Mouse (Mus musculus) heart, postnatal 36 days (tissue): ENCODE results near the gene Scube3. TPM values are rescaled to one million over a fixed set of nuclear protein-coding genes. Genes with fewer than 3 reads are reported as not detected.

Source experiments
- DNase-seq, 2 experiments: peaks; one replicate each; pipeline ENCODE4 v3.0.0; 2021 to 2022
- intact Hi-C: fragments of 180-260 bp; cut with DNase I; formaldehyde crosslinking; loops from one replicate; pipeline ENCODE4 v1.15.1; 2025
- total RNA-seq, 2 experiments: library from RNA; stranded (reverse); gene quantifications; 2 replicates each; pipeline ENCODE4 v1.2.3; 2021

Scube3 gene
- total RNA-seq, 2 experiments from 2014 or later = 0.53 to 0.70 TPM

- DNase-seq = no peak
- intact Hi-C loops = no loop called here
Observed at GRCm38 (mm10) chr17:28170460-28171305, 28.7 kb downstream of the Scube3 start.

DNA sequence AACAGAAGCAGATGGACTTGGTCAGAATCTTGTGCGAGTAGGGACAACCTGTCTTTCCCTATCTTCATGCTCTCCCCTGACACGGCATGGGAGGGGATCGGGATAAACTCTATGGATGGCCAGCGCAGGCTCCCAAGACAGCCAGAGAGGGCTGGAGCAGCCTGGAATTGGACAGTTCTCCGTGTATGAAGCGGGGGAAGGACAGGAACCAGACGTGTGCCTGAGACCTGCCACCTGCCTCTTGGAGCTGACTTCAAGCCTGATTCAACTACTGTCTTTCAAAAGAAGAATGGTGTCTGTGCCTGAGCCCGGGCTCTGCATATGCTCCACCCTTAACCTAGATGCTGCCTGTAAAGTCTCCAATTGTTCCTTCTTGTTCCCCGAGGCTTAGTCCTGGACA lies 30.7 kb downstream of the Scube3 start:
- intact Hi-C loops = no loop called here

DNA sequence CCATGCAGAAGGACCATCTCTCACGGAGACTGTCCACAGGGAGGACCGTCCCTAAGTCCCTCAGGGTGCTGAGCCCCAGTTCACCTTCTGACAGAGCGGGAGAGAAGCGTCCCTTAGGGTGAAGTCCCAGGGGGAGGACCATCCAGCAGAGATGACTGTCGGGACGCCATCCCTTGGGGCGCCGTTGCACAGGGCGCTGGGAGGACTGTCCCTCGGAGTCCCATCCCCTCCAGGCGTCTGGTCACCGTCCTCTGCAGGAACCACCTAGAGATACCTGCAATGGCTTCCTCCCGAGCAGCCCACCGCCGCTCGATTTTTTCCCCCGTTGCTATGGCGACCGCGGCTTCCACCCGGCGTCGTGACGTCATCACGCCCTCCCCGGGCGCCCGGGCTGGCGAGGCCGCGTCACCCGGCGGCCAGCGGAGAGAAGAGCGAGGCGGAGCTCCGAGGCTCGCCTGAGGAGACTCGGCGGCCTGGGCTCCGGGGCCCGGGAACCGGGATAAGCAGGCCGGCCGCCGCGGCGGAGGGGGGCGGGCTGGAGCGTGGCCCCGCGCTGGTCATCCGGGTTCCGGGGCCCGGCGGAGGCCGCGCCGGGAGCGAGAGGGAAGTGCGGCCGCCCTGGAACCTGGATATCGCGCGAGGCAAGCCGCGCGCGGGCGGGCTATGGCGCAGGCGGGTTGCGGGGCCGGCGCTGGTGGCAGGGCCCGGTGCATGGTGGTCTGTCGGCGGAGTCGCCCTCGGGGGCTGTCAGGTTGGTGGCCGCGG lies 35.0 kb downstream of the Scube3 start, which contains the start of gene Zfp523:
Gene Zfp523 (plus strand): TSS at position 355 of the 765 bp plus-strand sequence.
- DNase-seq = peak; percentile 92 to 95
- intact Hi-C loops = no loop called here

More for the DNA sequence above, 30.7 kb downstream of the Scube3 start:
- no peak for DNase-seq

- intact Hi-C loops = no loop called here
- no peak for DNase-seq
Observed at GRCm38 (mm10) chr17:28177540-28178046, 35.7 kb downstream of the Scube3 start.

DNA sequence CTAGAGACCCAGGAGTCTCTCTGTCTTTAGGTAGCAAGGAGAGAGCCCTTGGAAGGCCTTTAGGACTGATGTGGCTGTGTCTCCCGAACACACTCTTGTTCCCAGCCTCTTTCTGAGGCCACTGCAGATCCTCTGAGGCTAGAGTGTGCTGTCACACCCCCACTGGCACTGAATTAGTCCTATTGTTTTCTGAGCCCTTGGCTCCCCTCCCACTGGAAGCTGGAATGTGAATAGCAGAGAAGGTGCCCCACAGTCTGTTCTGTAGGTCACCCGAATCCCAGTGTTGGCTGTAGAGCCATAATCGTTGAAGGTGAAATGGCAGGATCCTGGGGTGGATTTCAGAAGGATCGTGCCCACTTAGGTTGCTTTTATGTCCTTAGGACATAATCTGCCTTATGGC lies 38.4 kb downstream of the Scube3 start:
- intact Hi-C loops = no loop called here
- peak; percentile 31 to 37 for DNase-seq

GRCm38 (mm10) chr17:28180783-28181544 lies 39.0 kb downstream of the Scube3 start:
- peak in 1 of 2 experiments; percentile 12 for DNase-seq
- intact Hi-C loops = no loop called here

DNA sequence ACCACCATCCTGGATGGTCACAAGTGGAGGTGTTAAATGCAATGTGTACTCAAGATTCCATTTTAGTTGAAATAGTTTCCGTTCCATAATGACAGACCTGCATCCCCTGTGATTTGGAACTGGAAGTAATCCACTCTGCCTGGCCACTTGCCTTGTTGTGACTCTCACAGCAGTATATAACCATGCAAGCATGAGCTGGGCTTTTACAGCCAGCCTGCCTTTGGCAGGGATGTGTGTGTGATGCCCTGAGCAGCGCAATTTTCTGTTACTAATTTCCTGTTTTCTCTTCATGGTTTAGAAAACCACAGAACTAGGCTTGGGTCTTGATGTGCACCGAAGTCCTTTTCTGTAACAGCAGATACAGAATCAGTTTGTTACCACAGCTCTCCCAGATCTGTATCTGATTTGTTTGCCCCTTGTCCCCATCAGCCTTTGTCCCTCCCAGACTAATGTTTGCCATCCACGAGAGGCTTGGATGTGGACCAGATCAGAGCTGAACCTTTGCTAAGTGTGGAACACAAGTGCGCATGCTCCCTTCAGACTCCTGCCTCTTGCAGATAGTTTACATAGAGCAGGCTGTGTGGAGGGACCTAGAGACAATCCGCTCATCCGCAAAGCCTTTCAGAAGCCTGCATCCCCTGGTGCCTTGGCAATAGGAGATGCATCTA lies 43.2 kb downstream of the Scube3 start:
- intact Hi-C loops = no loop called here
- DNase-seq = no peak

GRCm38 (mm10) chr17:28188313-28188712 lies 46.4 kb downstream of the Scube3 start:
- DNase-seq = no peak
- intact Hi-C loops = no loop called here

DNA sequence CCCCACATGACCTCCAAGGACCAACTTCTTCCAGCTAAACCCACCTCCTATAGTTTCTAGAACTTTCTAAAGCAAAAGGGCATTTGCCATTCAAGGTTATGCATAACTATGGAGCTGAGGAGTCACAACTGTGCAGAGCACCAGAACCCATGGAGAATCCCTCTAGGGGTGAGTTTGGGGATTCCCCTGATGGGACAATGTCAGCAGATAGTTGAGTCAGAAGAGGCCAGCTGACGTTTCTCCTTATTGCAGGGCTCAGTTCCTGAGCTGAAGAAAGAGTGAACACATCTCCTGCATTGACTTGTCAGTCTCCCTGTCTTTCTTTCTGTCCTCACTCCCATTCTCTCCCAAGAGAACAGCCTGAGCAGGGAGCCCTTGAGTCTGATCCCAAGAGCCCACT lies 50.8 kb downstream of the Scube3 start:
- intact Hi-C loops = no loop called here
- DNase-seq = no peak

DNA sequence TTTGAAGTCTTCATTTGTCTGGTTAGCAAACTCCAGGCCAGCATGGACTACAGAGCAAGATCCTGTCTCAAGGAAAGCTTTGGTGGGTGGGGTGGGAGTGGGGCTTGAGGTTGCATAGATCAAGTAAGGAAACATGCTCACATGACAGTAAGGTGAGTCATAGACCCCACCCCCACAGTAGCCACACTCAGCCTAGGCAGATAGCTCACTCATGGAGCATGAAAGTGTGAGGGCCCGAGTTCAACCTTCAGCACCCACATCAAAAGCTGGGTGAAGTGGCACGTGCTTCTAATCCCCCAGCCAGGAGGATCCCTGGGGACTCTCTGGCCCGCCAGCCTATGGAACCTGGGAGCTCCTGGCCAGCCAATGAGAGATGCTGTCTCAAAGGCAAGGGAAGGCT lies 51.6 kb downstream of the Scube3 start:
- intact Hi-C loops = no loop called here
- no peak for DNase-seq

GRCm38 (mm10) chr17:28195033-28195432 lies 53.1 kb downstream of the Scube3 start:
- intact Hi-C loops = no loop called here
- no peak for DNase-seq

DNA sequence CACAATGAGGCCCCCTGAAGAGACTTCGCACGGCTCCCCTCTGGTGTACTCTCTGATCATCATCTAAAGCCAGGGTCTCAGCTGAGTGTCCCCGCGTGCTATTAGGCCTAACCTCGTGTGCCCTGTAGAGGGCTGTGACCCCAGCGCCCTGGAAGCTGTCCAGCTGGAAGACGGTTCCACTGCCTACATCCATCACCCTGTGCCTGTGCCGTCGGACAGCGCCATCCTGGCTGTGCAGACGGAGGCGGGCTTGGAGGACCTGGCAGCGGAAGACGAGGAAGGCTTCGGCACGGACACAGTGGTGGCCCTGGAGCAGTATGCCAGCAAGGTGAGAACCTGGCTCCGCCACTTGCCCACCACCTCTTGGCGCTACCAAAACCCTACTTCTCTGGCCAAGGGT lies 55.7 kb downstream of the Scube3 start:
- intact Hi-C loops = no loop called here
- DNase-seq = no peak

DNA sequence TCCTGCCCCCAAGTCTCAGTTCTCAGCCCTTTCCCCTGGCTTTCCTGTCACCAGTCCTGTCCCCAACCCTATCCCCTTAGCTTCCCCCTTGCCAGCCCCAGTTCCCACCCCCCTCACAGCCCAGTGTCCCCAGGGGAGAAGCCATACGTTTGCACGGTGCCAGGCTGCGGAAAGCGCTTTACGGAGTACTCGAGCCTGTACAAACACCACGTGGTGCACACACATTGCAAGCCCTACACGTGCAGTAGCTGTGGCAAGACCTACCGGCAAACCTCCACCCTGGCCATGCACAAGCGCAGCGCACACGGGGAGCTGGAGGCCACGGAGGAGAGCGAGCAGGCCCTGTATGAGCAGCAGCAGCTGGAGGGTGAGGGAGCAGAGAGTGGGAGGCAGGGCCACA lies 60.0 kb downstream of the Scube3 start:
- DNase-seq = no peak
- intact Hi-C loops = no loop called here

DNA sequence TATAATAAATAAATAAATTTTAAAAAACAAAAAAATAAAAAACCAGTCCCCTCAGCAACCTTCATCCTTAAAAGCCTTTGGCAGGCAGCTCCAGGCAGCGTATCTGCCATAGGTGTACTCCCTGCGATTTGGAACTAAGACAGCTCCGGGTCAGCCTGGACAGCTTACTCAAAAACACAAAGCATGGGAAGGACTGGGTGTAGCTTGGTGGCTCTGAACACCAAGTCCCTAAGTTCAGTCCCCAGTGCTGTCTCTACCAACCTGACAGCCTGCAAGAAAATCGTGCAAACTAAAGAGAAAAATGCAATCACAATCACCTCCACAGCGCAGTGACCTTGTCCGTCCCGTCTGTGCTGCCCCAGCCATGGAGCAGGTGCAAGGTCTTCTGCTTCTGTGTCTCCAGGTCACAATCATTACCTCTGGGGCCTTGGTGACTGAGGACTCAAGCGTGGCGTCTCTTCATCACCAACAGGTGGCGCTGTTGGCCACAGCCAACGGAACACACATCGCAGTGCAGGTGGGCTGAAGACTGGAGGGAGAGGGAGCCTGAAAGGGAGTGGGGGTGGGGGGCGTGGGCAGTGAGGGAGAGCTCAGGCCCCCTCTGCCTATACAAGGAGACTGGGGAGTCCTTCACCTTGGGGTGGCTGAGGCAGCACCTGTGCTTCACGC lies 62.2 kb downstream of the Scube3 start:
- intact Hi-C loops = loop anchor here (1.0 kb wide), 1 partner anchor 164 kb away; no protein-coding TSS in a partner anchor
- peak; percentile 53 to 63 for DNase-seq

- no peak for DNase-seq
- intact Hi-C loops = no loop called here
Observed at GRCm38 (mm10) chr17:28205443-28205842, 63.5 kb downstream of the Scube3 start.

- intact Hi-C loops = loop anchor here (2.0 kb wide), 1 partner anchor 18 kb away; no protein-coding TSS in a partner anchor
- no peak for DNase-seq
Observed at GRCm38 (mm10) chr17:28207092-28207491, 65.2 kb downstream of the Scube3 start.

DNA sequence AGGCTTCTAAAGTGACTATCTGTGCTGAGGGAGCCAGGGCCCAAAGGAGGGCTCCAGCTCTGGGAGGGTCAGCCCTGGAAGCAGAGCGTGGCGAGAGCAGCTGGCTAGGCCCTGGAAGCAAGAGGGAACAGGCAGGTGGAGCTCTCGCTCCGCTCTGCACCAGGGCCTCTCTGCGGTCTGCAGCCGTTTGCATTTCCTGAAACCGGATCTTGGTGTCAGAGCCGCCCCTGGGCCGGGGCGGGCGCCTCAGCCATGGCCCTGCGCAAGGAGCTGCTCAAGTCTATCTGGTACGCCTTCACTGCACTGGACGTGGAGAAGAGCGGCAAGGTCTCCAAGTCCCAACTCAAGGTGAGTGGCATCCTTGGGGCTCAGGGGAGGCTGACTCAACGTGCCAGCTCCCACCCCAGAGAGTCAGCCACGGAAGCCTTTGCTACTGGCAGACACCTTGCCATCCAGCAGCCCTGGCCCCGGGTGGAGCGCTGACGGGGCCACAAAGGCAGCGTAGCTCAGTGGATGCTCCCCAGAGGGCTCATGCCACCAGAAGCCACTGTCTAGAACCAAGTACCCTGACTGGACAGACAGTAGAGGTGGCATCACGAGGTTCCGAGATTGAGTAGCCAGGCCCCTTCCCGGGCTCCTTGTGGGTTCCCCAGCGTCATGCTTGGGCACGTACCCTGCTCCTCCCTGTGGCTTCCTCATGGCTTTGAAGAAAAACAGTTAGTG lies 65.8 kb downstream of the Scube3 start, which contains the start of gene Def6:
Gene Def6 (plus strand): TSS at position 188 of the 723 bp plus-strand sequence.
- peak; percentile 76 to 83 for DNase-seq
- intact Hi-C loops = loop anchor here (2.0 kb wide), 1 partner anchor 17 kb away; no protein-coding TSS in a partner anchor

DNA sequence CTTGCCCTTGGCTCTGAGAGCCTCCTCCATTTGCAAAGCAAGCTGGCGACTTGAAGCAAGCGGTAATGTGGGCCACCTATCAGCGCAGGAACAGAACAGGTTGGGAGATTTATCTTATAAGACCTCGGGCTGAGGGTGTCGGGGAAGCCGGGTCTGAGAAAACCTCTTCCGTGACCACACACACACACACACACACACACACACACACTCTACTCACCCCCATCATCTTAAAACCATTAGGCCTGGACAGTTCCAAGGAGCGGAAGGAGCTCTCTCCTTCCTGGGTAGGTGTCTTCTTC lies 66.3 kb downstream of the Scube3 start:
- intact Hi-C loops = no loop called here
- no peak for DNase-seq
